Mouse (Mus musculus) spleen, postnatal 14 days (tissue): ENCODE results near the gene Cdkn2a.

ENCODE experiments used
- DNase-seq, 2 experiments: peaks; one replicate each; pipeline ENCODE4 v3.0.0; 2021 to 2022; ENCODE audit warnings: low spot score in 2 of 2

The Cdkn2a gene

DNA sequence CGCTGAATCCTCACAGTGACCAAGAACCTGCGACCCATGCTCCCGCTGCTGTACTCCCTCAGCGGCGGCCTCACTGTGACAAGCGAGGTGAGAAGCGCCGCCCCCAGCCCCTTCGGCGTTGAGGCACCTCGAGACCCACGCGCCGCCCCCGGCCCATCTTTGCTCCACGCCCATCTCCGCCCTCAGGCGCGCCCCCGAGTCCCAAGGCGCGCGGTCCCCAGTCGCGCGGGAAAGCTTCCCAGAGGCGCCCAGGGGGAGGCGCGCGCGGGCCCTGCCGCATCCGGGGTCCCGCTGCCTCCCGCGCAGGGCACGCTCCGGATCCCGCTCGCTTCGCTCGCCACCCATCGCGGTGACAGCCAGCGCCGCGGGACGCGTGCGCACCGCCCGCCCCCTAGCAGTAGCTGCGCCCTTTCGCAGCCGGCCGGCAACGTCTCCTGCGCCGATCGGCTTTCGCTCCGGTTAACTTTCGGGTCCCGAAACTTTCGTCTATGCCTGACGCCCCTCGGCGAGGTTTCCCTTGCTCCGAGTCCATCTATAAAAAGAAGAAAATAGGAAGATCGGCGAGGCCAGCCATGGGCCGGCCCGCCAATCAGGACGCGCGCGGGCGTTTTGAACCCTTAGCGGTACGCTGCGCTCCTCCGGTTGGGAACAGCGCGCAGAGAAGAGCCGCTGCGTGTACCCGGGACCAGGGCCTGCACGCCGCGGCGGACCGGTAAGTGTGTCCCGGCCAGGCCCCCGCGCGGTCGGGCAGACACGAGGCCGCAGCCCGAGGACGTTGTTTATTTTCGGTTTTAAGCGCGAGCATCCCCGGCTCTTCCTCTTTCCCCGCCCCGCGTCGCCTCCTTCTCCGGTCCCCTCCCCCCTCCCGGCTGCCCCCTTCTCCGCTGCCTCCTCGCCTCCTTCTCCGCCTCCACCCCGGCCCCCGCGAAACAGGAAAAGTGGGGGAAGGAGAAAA, at the start of gene Cdkn2a:
Cdkn2a (minus strand) TSS at position 168 of the 955 bp plus-strand sequence.
- DNase-seq, result peak in 1 of 2 experiments; percentile 7

DNA sequence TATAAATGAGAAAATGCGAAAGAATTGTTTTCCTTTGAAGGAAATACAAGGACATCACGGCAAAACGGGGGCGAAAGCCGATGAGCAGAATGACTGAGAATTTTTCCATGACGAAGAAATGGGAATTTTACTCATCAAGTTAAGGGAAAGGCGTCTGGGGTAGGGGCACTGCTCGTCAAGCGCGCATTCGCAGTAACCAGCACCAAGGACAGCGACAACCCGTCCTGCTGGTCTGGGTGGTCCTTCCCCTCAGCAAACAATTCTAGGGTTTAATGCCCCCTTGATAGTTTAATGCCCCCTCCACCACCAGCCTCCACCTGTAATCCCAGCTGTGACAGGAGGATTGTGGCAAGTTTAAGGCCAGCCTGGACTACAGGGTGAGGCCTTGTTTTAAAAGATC, 19.0 kb upstream of the Cdkn2a start:
- no peak for DNase-seq

GRCm38 (mm10) chr4:89310491-89311254, 16.2 kb upstream of the Cdkn2a start, which contains the start of gene Cdkn2b:
Gene Cdkn2b, minus strand, starts transcription at chr4:89311039.
- DNase-seq, result peak; percentile 56 to 68

GRCm38 (mm10) chr4:89309996-89310395, 15.5 kb upstream of the Cdkn2a start:
- DNase-seq, result no peak

DNA sequence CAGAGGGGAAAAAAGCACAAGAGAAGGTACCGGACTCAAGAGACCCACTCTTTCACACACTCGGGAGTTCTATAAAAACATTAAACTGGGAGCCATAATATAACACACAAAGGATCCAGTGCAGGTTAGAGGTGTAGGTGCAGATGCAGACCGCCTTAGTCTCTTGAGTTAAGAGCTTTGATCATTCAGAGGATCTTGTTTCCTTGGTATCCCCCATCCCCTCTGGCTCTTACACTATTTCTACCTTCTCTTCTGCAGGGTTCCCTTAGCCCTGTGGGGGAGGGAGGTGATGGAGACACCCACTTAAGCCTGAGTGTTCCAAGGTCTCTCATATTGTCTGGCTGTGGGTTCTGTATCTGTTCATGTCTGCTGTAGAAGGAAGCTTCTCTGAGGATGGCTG, 13.5 kb upstream of the Cdkn2a start:
- DNase-seq, result no peak

- no peak for DNase-seq
These were observed 12.4 kb upstream of the Cdkn2a start for GRCm38 (mm10) chr4:89306798-89307365.

DNA sequence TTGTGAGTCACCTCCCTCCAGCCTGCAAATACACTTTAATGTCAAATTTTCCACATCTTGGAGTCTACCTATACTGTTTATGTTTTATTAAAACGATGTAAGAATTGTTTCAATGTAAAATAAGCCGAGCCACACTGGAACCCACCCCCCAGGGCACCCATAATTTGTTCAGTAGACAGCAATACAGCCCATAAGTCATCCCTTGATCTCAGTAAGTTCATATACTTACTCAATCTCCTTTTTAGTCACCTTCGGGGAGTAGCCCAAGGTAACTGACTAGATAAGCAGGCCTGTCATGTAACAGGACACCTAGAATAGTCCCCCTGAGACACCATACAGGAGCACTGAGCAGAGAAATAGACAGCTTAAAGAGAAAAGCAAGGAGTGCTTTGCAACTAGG, 11.2 kb upstream of the Cdkn2a start:
- no peak for DNase-seq

DNA sequence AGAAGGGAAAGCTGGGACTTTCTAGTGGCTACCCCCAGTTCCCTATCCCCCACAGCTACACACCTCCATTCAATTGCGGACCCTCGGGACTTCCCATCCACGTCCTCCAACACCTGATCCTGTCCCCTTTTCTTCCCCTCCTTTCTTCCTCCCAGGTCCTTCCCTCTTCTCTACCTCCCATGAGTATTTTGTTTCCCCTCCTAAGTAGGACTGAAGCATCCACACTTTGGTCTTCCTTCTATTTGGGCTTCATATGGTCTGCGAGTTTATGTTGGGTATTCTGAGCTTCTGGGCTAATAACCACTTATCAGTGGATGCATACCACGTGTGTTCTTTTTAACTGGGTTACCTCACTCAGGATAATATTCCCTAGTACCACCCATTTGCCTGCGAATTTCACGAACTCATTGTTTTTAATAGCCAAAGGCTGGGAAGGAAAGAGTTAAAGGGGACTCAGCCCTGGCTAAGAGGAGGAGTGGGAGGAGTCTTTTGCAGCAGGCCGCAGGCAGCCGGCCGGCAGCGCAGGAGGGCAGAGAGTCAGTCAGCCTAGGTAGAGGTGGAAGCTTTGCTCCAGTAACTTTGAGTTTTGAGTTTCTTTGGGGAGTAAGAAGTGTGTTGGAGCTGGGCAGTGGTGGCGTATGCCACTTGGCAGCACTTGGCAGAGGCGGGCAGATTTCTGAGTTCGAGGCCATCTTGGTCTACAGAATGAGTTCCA, 9.0 kb upstream of the Cdkn2a start:
- no peak for DNase-seq

DNA sequence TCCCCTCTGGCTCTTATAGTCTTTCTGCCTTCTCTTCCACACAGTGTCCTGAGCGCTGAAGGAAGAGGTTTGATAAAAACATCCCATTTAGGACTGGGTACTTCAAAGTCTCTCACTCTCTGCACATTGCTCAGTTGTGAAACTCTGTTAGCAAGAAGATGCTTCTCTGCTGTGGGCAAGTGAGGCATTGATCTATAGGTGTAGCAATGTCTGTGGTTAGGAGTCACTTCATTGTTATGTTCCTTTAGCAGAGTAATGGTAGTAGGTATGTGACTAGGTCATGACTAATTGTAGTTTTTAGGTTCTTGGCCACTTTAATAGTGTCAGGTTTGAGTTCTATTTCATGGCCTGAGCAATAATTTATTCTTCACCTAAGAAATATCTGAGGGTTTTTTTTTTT, 7.7 kb upstream of the Cdkn2a start:
- no peak for DNase-seq

DNA sequence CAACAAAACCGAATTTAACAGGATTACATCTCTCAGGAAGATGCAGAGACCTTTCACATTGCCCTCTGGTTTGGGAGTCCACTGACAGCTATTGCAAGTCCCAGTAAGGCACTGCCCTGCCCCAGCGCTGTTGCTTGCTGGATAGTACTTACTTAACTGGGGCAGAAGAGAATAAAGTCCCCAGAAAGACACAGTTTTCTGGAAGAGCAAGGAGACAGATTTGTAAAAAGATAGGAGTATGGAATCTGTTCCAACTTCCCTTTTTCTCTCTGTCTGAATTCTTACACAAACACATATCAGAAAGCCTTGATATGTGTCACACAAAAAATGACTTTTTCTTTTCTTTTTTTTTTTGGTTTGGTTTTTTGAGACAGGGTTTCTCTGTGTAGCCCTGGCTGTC, 5.3 kb upstream of the Cdkn2a start:
- no peak for DNase-seq

GRCm38 (mm10) chr4:89295441-89296220, 1.2 kb upstream of the Cdkn2a start:
- no peak for DNase-seq

GRCm38 (mm10) chr4:89294091-89294485, 365 bp downstream of the Cdkn2a start:
- DNase-seq, result no peak

DNA sequence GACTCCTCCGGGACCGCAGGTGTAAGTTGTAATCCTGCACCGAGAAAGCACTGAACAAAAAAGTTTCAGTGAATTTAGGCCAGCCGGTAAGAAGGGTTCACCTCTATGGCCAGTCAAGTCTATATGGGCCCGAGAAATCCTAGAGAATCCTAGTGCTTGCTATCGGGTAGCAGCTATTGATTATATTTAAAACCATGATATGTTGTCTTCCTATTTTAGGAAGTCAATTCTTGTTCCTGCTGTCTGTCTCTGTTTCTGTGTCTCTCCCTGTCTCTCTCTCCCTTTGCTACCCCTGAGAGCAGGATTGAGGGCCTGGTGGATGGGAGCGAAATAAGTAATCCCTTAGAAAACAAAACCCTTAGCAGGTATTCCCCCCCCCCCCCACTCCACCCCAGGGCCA, 937 bp downstream of the Cdkn2a start:
- no peak for DNase-seq

GRCm38 (mm10) chr4:89289028-89289427, 5.4 kb downstream of the Cdkn2a start:
- DNase-seq, result no peak

DNA sequence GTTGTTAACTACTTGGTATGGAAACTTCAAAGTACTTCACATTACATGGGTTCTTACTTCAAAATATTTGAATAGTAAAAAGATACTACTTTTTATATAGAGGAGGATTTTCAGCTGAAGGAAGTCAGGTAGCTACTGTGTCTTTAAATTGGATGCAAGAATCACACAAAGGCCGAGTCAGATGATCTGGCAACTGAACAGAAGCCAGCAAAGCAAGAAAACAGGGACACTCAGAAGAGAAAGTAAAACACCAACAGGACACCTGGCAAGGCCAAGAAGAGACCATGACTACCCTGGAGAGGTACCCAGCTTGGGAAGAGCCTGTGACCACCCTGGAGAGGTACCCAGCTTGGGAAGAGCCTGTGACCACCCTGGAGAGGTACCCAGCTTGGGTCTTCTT, 7.9 kb downstream of the Cdkn2a start:
- no peak for DNase-seq

- no peak for DNase-seq
These were observed 8.8 kb downstream of the Cdkn2a start for GRCm38 (mm10) chr4:89285688-89286087.

- DNase-seq, result no peak
These were observed 11.8 kb downstream of the Cdkn2a start for GRCm38 (mm10) chr4:89282661-89283060.

- no peak for DNase-seq
These were observed 12.4 kb downstream of the Cdkn2a start for GRCm38 (mm10) chr4:89282036-89282566.

GRCm38 (mm10) chr4:89281236-89281635, 13.2 kb downstream of the Cdkn2a start:
- DNase-seq, result no peak

DNA sequence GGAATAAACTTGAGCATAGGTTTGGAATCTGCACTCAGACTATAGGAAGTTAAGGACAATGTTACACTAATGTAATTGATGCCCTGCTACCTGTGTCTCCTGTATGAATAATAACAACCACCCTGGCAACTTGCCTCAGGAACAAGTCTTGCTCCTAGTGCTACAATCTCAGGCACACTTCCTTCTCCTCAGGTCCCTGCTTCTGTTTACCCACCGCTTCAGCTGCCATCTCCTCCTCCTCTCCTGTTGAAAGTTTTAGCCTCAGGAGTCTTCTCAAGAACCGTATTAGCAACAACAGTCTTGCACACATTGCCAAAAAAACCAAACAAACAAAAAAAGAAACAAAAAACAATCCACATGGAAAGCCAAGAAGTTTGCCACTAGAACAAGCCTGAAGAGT, 14.8 kb downstream of the Cdkn2a start:
- DNase-seq, result no peak
